Mouse (Mus musculus) CD4-positive, CD25-positive, alpha-beta regulatory T cell, adult 4 months (primary cell): ENCODE results near the gene Sox9. TPM values are rescaled to one million over a fixed set of nuclear protein-coding genes. Genes with fewer than 3 reads are reported as not detected.

Experiments
- ATAC-seq: one replicate; pipeline ENCODE4 v1.8.0; 2017
- polyA plus RNA-seq, 2 experiments: library from polyadenylated mRNA; unstranded; fragments of 100-300 nt; shearing (Covaris generic); gene quantifications; one replicate each; pipeline ENCODE4 v1.2.1; 2017

Sox9 gene
- polyA plus RNA-seq, 2 experiments from 2014 or later: not detected

- no peak for ATAC-seq
Observed at GRCm38 (mm10) chr11:112801189-112801818, 19.3 kb downstream of the Sox9 start.

DNA sequence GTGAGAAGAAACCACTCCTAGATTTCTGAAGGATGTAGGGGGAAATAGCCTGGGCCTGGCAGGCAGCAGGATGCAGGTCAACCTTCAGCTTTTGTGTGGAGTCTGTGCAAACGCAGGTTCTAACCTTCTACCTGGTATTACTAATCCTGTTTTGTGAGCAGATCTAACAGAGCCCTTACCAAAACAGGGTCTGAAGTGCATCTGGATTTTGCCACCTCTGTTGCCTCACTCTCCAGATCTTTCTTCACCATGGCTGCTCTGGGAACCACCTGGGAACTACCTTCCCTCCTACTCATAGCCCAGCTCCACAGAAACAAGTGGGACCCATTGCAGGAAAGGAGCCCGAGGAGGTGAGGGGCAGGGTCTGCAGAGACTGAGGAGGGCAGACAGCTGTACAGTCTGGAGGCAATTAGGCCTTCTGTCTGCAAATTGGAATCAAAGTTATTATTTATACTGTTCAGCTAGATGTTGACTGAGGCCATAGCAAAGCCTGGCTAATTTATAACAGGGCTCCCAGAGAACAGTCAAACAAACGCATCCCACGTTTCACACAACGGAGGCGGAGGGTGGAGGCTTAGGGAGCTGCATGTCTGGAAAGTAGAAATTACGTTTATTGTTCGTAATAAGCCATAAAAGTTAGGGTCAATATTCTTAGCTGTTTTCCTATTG lies 25.9 kb downstream of the Sox9 start:
- ATAC-seq: no peak

DNA sequence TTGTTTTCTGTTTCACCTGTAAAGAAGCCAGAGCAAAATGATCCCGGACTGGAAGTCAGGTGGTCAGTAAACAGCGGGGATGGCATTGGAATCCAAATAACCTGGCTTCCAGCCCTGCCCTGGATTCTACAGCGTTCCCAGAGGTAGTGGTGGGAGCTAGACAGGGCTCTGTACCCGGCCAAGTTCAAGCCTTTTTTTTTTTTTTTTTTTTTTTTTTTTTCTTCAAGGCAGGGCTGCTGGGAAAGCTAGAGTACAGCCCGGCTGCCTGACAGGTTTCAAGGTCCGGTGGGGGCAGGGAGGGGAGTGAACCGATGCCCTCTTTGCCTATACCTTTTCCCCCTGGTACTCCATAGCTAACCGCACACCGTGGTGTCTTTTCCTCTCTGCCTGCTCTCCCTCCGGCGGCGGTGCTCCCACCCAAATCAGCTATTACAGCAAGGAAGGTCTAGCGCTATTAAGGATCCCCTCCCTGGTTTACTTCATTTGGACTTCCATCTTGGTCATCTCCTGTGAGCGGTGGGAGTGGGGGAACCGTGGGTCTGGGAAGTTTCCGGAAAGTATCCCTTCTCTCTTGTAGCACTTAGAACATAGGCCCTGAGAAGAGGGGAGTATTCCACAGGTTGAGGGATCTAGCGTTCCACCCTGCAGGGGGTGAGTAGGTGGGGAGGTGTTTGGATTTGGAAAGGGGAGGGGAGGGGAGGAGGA lies 28.6 kb downstream of the Sox9 start:
- no peak for ATAC-seq

GRCm38 (mm10) chr11:112811152-112811871 lies 29.3 kb downstream of the Sox9 start:
- ATAC-seq: no peak

DNA sequence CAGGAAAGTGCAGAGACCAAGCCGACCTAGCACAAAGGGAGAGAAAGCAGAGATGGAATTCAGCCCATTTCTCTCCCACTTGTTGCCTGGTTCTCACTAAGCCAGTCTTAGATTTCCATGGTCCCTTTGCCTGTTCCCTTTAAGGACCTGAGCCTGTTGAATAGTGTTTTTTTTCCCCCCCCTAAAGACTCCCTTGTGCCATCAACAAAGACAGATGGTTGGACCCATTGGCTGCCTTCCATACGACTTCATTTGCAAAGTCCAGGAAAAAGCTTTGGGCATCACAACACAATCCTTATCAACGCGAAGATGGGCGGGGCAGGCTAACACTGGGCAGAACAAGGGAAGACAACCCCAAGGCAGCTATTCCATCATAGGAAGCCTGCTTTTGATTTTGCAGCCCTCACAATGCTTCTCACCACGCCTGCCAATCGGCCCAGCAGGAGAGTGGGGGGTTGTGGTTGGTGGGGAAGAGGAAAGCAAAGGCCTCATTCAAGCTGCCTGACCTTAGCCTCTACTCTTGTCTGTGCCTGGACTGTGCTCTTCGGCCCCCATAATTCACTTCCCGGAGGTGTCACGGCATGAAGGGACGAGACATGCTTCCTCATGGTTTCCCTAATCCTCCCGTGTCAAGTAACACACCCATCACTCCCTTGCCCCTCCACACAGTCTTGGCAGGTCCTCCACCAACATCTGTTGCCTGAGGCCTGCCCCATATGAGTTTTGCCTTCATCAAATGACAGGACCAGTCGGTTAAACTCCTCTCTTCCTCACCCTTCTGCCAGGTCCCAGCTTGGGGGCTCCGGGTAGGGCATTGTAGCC lies 36.0 kb downstream of the Sox9 start:
- ATAC-seq: no peak

- ATAC-seq: no peak
Observed at GRCm38 (mm10) chr11:112818651-112819270, 36.7 kb downstream of the Sox9 start.

DNA sequence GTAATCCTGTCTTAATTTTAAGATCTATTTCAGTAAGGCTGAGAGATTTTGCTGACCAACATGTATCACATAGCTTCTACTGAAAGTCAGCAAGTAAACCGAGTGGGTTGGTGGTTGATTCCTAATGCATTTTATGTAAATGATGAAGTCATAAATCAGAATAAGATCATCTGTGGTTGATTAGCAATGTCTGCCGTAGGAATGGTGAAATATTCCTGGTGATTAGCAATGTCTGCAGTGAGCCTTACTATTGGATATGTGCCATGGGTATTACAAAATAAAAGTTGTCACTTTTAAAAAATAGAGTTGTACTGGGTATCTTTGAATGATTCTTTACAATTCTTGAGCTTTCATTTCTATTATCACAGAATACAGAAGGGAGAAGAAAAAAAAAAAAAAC lies 39.5 kb downstream of the Sox9 start:
- no peak for ATAC-seq

GRCm38 (mm10) chr11:112824146-112824545 lies 42.1 kb downstream of the Sox9 start:
- ATAC-seq: no peak

DNA sequence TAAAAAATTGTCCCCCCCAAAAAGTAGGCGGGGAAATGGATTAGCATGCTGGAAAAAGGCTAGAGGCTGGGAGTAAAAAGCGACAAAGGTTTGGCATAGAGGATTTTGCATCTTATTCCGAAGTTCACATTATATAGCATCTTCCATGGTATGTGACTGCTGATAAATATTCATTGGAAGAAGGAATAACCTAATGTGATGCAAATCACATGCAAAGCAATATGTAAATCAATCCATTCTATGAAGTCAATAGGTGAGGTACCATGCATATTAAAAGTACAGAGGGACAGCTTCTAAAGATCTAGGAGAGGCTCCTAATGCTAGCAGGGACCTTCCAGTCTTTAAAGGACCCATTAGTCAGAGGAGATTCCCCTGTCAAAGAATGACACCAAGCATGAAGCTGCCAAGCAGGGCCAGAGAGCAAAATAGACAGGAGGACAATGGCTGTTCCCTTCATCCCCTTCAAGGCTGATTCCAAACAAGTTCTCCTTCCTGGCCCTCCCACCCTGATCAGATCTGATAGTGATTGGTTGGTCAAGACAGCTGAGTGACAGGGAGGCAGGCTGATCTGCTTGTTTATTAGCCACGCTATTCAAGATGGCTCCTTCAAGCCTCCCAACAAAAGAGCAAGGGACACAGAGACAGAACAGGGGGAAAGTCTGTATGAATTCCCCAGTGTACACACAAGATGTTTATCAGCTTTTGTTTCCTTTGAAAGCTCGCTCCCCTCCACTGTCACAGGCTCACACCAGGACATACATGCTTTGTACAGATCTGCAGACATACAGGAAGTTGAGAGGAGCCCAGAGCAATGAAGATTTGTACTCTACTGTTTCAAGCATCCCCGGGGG lies 44.4 kb downstream of the Sox9 start:
- no peak for ATAC-seq

DNA sequence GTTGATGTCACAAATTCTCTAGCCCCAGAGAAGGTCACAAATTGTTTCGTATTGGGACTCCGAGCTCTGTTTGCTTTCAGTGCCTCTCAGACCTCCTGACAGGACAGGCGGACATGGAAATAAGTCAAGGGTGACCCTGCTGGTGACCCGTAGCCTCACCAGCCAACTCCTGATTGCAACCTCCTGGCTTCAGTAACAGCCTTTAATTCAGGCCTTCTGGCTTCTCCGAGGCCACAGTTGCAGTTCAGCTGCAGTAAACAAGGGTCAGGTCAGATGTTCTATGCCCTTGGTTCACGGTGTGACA lies 45.0 kb downstream of the Sox9 start:
- no peak for ATAC-seq

- no peak for ATAC-seq
Observed at GRCm38 (mm10) chr11:112828553-112829287, 46.7 kb downstream of the Sox9 start.

- no peak for ATAC-seq
Observed at GRCm38 (mm10) chr11:112834245-112835005, 52.4 kb downstream of the Sox9 start.

DNA sequence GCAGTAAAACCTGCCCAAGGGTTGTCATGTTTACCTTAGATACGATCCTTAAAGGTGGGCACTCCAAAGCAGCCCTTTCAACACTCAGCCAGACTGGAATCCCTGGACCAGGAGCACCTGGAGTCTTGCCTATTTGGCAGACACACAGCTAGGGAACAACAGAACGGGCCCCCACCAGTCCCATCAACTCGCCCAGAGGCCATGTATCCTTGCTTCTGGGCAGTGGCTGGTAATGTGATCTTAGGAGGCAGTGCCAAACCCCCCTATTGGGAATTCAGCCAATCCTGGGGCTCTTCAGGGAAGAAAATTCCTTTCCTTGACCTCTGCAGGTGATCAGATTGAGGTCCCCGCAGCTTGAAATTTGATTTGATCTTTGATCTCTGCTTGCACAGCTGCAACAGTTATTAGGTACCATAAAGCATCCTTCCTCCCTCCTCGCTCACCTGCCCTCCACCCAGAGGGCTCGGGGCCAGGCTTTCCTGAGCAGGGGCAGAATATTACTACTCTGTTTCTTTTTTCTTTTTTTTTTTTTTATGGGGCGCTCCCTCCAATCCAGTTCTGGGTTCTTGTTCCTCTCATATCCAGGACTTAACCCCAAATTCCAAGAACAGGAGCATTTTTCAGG lies 53.6 kb downstream of the Sox9 start:
- ATAC-seq: no peak
